Mouse (Mus musculus) intestine, embryonic 14.5 days (tissue): Measurements from ENCODE around the gene Nell1. TPM values are rescaled to one million over a fixed set of nuclear protein-coding genes. Genes with fewer than 3 reads are reported as not detected.
"Not testable (repeated sequence)": the region's sequence is repeated elsewhere in the genome, so short reads cannot be mapped to it uniquely, and the experiment has no call there.

Experiments
- ATAC-seq: fragments of 200-750 bp; cut with Nextera tagmentation; replicated peaks from 2 replicates; pipeline ENCODE4 v1.8.0; 2017; ENCODE audit warnings: low read depth, moderate number of reproducible peaks, moderate TSS enrichment, moderate library complexity; ENCODE audit not compliant: low FRiP score, low TSS enrichment
- DNase-seq: peaks from one replicate; pipeline ENCODE4 v3.0.0-alpha.2; 2018; ENCODE audit warnings: low spot score
- H3K27ac ChIP-seq: fragments of 300-500 bp; sonication (generic); 2 replicates; pipeline ENCODE4 v1.5.1; 2014; ENCODE audit warnings: low read depth, mild to moderate bottlenecking, control low read depth
- H3K27me3 ChIP-seq: fragments of 300-500 bp; sonication (generic); replicated peaks from 2 replicates; pipeline ENCODE4 v1.6.1; 2014; ENCODE audit warnings: low read length, control low read depth; ENCODE audit not compliant: control insufficient read depth, insufficient read depth
- H3K36me3 ChIP-seq: fragments of 300-500 bp; sonication (generic); 2 replicates; pipeline ENCODE4 v1.6.1; 2014; ENCODE audit warnings: low read length, control low read depth; ENCODE audit not compliant: control insufficient read depth, insufficient read depth
- H3K4me1 ChIP-seq: fragments of 300-500 bp; sonication (generic); replicated peaks from 2 replicates; pipeline ENCODE4 v1.6.1; 2014; ENCODE audit warnings: low read length, control low read depth, mixed read lengths; ENCODE audit not compliant: control insufficient read depth, insufficient read depth
- H3K4me2 ChIP-seq: fragments of 300-500 bp; sonication (generic); 2 replicates; pipeline ENCODE4 v1.6.1; 2014; ENCODE audit warnings: low read length
- H3K4me3 ChIP-seq: fragments of 300-500 bp; sonication (generic); 2 replicates; pipeline ENCODE4 v1.5.1; 2014; ENCODE audit warnings: low read depth, low read length, control low read depth, mixed read lengths
- H3K9ac ChIP-seq: fragments of 300-500 bp; sonication (generic); 2 replicates; pipeline ENCODE4 v1.6.1; 2014; ENCODE audit warnings: mild to moderate bottlenecking, low read length
- H3K9me3 ChIP-seq: fragments of 300-500 bp; sonication (generic); 2 replicates; pipeline ENCODE4 v1.6.1; 2016; ENCODE audit warnings: low read length, control low read depth; ENCODE audit not compliant: control insufficient read depth
- WGBS: fragments of 180-500 bp; shearing (Covaris S2); extraction: QIAGEN DNeasy Blood & Tissue Kit; methylation state at CpG from one replicate; pipeline ENCODE4 v1.1.7; 2014; 5-methylcytosine and 5-hydroxymethylcytosine counted together
- polyA plus RNA-seq: library from polyadenylated mRNA; unstranded; fragments of >200 nt; fragmentation: Nextera tagmentation; extraction: Ambion mirVana; gene quantifications from 2 replicates; pipeline ENCODE4 v1.2.1, GENCODE M21; 2014

Nell1 gene
- polyA plus RNA-seq = 3.3 and 4.4 TPM in 2 replicates

DNA sequence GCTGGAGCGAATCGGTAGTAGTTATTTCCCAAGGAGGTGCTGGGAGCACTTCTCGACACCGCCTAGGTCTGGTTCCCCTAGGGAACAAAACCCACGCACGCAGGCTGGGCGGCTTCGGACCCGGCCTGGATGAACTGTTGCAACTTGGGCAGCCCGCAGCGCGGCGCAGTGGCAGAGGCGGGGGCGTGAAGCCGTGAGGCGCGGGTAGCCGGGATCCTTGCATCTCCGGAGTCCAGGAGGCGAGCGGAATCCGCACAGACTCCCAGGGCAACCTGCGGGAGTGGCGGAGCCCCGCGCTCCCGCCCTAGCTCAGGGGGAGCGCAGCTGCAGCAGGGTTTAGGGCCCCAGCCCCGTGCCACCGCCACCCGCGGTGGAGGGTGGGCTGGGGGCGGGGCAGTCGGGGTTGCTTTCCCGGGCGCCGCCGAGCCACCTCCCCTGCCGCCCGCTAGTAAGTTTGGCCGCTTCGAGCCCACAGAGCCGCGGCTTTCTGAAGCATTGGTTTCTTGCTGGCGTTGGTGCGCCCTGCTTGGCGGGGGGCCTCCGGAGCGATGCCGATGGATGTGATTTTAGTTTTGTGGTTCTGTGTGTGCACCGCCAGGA, at the start of gene Nell1:
Gene Nell1, plus strand, starts transcription at position 24 of the 600 bp plus-strand sequence.
- H3K4me3 ChIP-seq = peak within 1 kb of the TSS; percentile 46
- 1% methylated on average over 52 of the region's 52 CpGs for WGBS
- no peaks in the 10 kb centered on the region for H3K36me3 ChIP-seq
- no peaks in the 10 kb centered on the region for H3K9me3 ChIP-seq
- H3K27me3 ChIP-seq = peaks cover 47% of the 10 kb centered on the region
- peak within 1 kb of the TSS; percentile 84 for H3K4me2 ChIP-seq
- H3K27ac ChIP-seq = no peak within 1 kb of the TSS
- 0 out of 2 replicates have a peak within 1 kb of the TSS, but pooled peaks have one; percentile 6 for H3K9ac ChIP-seq
- DNase-seq (peak; percentile 70), ATAC-seq (peak; percentile 45; the same call in 1 of the 2 replicates)
- 0 out of 2 replicates have a peak, but pooled peaks cover 3% of the 10 kb centered on the region for H3K4me1 ChIP-seq

DNA sequence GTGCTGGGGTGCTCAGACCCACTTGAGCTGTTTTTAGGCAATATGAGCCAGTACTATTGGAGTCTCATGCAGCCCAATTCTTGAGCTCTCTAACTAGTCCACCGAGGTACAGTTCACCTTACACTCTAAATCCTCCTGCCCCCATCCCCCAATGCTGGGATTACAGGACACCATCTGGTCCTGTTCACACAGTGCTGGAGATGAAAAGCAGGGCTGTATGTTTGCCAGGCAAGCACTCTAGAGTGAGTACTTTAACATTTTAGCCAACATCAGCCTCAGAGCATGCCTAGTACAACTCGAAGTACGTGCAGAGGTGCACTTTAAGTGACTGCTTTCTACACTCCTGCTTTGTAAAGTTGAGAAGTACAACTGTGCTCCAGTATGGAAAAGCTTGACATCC, 46.1 kb upstream of the Nell1 start:
- H3K4me3 ChIP-seq = no peak overlapping the region
- H3K27ac ChIP-seq = no peak overlapping the region
- no peak overlapping the region for H3K9ac ChIP-seq
- DNase-seq (no peak), ATAC-seq (no peak)
- H3K9me3 ChIP-seq = no peaks in the 10 kb centered on the region
- H3K27me3 ChIP-seq = no peaks in the 10 kb centered on the region
- 44% methylated on average over 3 of the region's 3 CpGs for WGBS
- no peak overlapping the region for H3K4me2 ChIP-seq
- no peaks in the 10 kb centered on the region for H3K36me3 ChIP-seq
- no peaks in the 10 kb centered on the region for H3K4me1 ChIP-seq

DNA sequence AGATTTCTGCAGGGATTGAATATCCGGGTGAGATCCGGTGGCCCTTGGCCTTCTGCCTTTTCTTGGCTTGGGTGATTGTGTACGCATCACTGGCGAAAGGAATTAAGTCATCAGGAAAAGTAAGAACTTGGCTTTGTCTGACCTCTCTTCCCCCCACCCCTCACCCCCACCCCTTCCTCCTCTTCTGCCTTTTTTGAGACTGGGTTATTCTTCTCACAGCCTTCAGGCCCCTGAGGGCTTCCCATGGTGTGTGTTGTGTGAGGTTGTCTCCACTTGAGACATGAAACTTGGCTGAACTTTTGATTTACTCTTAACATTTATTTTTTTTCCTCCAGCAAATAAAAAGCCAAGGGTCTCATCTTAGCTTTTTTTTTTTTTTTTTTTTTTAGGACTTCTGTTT, 44.7 kb upstream of the Nell1 start:
- H3K36me3 ChIP-seq = no peaks in the 10 kb centered on the region
- ATAC-seq (no peak), DNase-seq (no peak)
- no peaks in the 10 kb centered on the region for H3K4me1 ChIP-seq
- H3K4me2 ChIP-seq = no peak overlapping the region
- H3K9me3 ChIP-seq = no peaks in the 10 kb centered on the region
- H3K9ac ChIP-seq = no peak overlapping the region
- H3K4me3 ChIP-seq = no peak overlapping the region
- H3K27ac ChIP-seq = no peak overlapping the region
- no peaks in the 10 kb centered on the region for H3K27me3 ChIP-seq
- WGBS = 79% methylated on average over 4 of the region's 4 CpGs

DNA sequence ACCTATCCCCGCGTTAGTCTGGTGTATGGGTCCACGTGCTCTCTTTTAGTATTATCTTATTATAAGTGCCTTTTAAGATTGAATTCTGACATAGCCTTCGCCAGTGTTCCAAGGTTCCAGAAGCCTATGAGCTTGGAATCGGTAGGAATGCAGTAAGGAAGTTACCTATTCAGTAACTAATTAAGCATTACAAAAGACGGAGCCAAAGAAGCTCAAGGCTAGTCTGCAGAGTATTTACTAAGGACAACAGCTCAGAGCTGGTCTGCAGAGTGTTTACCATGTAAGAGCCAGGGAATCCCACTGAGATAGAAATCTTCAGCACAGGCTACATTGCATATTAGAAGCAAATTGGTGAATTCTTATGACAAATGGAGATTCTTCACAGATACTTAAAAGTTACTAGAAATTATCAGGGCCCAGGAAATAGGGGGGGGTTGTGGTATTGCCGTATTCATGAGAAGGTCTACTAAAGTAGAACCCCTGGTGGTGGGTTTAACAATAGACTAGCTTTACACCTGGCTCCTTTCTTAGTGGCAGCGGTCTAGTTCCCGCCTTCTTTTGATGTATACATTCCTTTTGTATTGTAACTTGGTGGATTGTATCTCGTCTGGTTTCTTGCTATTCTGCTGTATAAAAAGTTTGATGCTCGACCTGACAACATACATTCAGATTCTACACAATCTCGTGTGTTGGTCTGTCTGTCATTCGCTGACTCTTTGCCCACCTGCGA, 41.1 kb upstream of the Nell1 start:
- not testable (repeated sequence) for DNase-seq, H3K36me3 ChIP-seq, H3K4me2 ChIP-seq, H3K4me3 ChIP-seq, H3K9me3 ChIP-seq, H3K27me3 ChIP-seq, H3K4me1 ChIP-seq, H3K9ac ChIP-seq, H3K27ac ChIP-seq, ATAC-seq
- 90% methylated on average over 14 of the region's 14 CpGs for WGBS

DNA sequence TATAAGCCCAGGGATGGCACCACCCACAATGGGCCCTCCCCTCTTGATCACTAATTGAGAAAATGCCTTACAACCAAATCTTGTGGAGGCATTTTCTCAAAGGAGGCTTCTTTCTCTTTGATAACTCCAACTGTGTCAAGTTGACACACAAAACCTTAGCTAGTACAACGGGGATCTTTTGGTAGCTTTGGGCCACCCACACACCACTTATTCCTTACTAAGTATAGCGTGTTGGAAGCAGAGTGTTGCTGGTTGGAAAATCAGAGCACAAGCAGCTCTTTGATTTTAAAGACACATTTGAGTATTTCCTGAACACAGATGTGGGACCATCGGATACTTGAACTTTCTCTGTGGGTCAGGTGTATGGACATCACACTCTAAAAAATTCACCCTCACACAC, 37.8 kb upstream of the Nell1 start:
- Histone ChIP-seq H3K9me3 (no peaks in the 10 kb centered on the region), H3K9ac (no peak overlapping the region), H3K27ac (no peak overlapping the region), H3K27me3 (no peaks in the 10 kb centered on the region), H3K36me3 (no peaks in the 10 kb centered on the region), H3K4me1 (no peaks in the 10 kb centered on the region), H3K4me2 (no peak overlapping the region), H3K4me3 (no peak overlapping the region)
- DNase-seq (no peak), ATAC-seq (no peak)
- 86% methylated on average over 3 of the region's 3 CpGs for WGBS

DNA sequence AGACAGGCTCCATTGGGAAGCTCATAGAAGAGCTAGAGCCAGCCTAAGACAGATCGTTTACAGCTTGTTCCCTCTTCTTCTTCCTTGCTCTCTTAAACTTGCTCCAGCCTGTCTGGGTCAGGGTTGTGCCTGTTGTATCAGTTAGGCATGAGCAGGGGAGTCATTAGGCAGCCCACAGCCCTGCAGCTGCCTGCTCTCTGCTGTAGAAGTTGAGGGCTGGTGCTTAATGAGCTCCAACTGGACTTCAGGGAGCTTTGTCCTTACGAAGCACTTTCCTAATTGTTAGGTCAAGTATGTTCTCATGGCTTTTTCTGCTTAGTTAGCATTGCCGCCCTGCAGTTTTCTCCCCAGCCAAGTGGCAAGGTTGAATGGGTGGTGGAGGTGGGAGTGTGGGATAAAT, 32.6 kb upstream of the Nell1 start:
- WGBS = 75% methylated on average over 3 of the region's 3 CpGs

DNA sequence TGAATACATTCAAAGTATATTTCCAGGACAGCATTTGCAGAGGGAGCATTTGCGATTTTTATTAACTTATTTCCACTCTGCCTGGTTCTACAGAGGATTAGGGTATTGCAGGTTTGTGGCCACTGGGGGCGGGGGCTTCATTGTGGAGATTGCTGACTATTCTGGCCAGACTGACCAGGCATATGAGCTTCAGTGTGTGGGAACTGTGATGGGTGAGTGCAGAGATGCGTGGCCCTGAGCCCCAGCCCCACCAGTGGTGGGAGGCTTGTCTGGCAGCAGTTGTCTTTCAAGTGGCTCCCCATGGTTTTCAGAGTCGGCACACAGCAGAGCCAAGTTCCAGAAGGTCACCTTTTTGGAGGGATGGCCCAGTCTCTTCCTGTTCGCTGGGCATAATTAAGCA, 32.2 kb upstream of the Nell1 start:
- H3K4me1 ChIP-seq = no peaks in the 10 kb centered on the region
- H3K27ac ChIP-seq = no peak overlapping the region
- H3K4me3 ChIP-seq = no peak overlapping the region
- ATAC-seq (no peak), DNase-seq (no peak)
- WGBS = 68% methylated on average over 5 of the region's 5 CpGs
- no peaks in the 10 kb centered on the region for H3K9me3 ChIP-seq
- no peak overlapping the region for H3K9ac ChIP-seq
- no peaks in the 10 kb centered on the region for H3K27me3 ChIP-seq
- no peaks in the 10 kb centered on the region for H3K36me3 ChIP-seq
- H3K4me2 ChIP-seq = no peak overlapping the region

More for the DNA sequence above, 32.6 kb upstream of the Nell1 start:
- no peak overlapping the region for H3K4me3 ChIP-seq
- H3K4me1 ChIP-seq = no peaks in the 10 kb centered on the region
- H3K27ac ChIP-seq = no peak overlapping the region
- ATAC-seq (no peak), DNase-seq (no peak)
- no peaks in the 10 kb centered on the region for H3K36me3 ChIP-seq
- H3K27me3 ChIP-seq = no peaks in the 10 kb centered on the region
- no peak overlapping the region for H3K9ac ChIP-seq
- H3K9me3 ChIP-seq = no peaks in the 10 kb centered on the region
- H3K4me2 ChIP-seq = no peak overlapping the region

DNA sequence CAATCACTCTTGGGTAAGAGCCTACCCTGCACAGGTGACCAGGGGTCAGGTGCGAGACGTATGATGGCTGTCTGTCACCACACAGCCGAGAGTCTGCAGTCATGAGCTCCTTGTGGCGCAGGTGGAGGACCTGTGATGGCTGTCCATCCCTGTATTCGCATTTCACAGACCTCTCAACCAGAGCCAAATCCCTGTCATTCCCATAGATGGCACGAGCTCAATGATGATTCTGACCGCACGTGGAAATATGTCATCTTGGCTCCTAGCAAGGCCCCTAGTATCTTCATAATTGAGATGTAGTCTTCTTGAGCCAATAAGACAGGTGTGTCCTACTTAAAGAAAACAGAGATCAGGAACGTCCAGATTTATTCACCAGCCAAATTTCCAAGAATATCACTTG, 28.0 kb upstream of the Nell1 start:
- 93% methylated on average over 9 of the region's 9 CpGs for WGBS
- no peaks in the 10 kb centered on the region for H3K4me1 ChIP-seq
- no peaks in the 10 kb centered on the region for H3K36me3 ChIP-seq
- H3K9ac ChIP-seq = no peak overlapping the region
- no peak overlapping the region for H3K4me3 ChIP-seq
- no peaks in the 10 kb centered on the region for H3K9me3 ChIP-seq
- no peak overlapping the region for H3K4me2 ChIP-seq
- ATAC-seq (no peak), DNase-seq (no peak)
- no peak overlapping the region for H3K27ac ChIP-seq
- no peaks in the 10 kb centered on the region for H3K27me3 ChIP-seq
